In the genomic region with DNA sequence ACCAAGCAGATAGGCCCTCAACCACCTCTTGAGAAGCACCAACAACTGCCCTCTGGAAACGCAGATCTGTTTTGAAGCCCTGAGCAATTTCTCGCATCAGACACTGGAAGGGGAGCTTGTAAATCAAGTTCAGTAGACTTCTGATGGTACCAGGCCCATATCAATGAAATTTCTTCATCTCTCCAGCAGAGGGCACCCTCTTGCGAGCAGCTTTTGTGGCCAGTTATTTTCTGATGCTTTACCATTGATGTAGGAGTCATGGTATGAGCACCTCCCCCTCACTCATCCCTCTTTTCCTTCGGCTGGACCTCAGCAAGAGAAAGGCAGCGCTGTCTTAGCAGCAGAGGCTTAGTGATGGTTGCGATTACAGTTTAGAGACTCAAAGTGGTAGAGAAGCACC, we compare ENCODE assay signal across 9 mouse cellular contexts.
DNase-seq lines count a peak whose midpoint lies in the region; ATAC-seq lines count a peak whose summit lies in the region.
"Had no signal": no experiment of that assay in that cellular context is flagged by ENCODE, and none has a peak within 500 bp of the region (broad histone marks: within the 10 kb centered on the region; RNA-seq: fewer than 3 reads in every experiment).

No protein-coding gene starts in this region.

- H3K4me3 ChIP-seq in limb, embryonic 11.5 days (ENCODE audit: low read depth, low read length): no peak overlapping the region
- H3K4me3 ChIP-seq: megakaryocyte, embryonic 14.5 days had no signal

- no peak overlapping the region for H3K4me2 ChIP-seq in limb, embryonic 11.5 days (ENCODE audit: low read depth, severe bottlenecking)

- H3K9me3 ChIP-seq in limb, embryonic 11.5 days (ENCODE audit: control insufficient read depth, low read length): no peaks in the 10 kb centered on the region
- H3K9me3 ChIP-seq: megakaryocyte, embryonic 14.5 days had no signal

- H3K27me3 ChIP-seq in limb, embryonic 11.5 days (ENCODE audit: control insufficient read depth, insufficient read depth, low read length): no peaks in the 10 kb centered on the region
- H3K27me3 ChIP-seq: megakaryocyte, embryonic 14.5 days had no signal

- no peaks in the 10 kb centered on the region for H3K36me3 ChIP-seq in limb, embryonic 11.5 days (ENCODE audit: control insufficient read depth, insufficient read depth, low read length)

- DNase-seq in cerebellum, adult 11 months: no peak
- DNase-seq in layer of hippocampus, adult 9-10 months (ENCODE audit: low spot score): peak; percentile 10
- DNase-seq in layer of hippocampus, postnatal 25 days (ENCODE audit: extremely low spot score in 1 of 2, low spot score in 1 of 2): no peak
- DNase-seq in ZHBTc4 (ENCODE audit: low read depth, low spot score): peak; percentile 52
- peak; percentile 31 for DNase-seq in limb, embryonic 11.5 days (ENCODE audit: low spot score)
- no peak for DNase-seq in spleen, postnatal 4 days (ENCODE audit: low spot score in 2 of 2)
- no peak for DNase-seq in spleen, adult 18-20 months

- 45% methylated on average over 6 of the region's 6 CpGs for WGBS in limb, embryonic 11.5 days

- no peak overlapping the region for H3K27ac ChIP-seq in limb, embryonic 11.5 days (replicated peaks; ENCODE audit: low read depth, low read length)

- ATAC-seq in cerebellum, adult (ENCODE audit: insufficient number of reproducible peaks, low FRiP score, low TSS enrichment): 0 out of 2 replicates have a peak, but pooled peaks have one; percentile 31
- no peak for ATAC-seq in limb, embryonic 11.5 days (ENCODE audit: insufficient number of reproducible peaks, low FRiP score, low TSS enrichment, low read depth)

- no peaks in the 10 kb centered on the region for H3K4me1 ChIP-seq in limb, embryonic 11.5 days (ENCODE audit: control insufficient read depth, insufficient read depth, low read length)
- H3K4me1 ChIP-seq: megakaryocyte, embryonic 14.5 days had no signal

- no peak overlapping the region for H3K9ac ChIP-seq in limb, embryonic 11.5 days (ENCODE audit: low read length)

Comparison
In these comparisons a context has a peak if more than half of its experiments do, and no peak if none do; other contexts are left out.
1. DNase-seq: peak in layer of hippocampus, adult 9-10 months (single experiment), ZHBTc4 (single experiment) and limb, embryonic 11.5 days (single experiment); none in cerebellum, adult 11 months (single experiment), layer of hippocampus, postnatal 25 days (0 of 2), spleen, postnatal 4 days (0 of 2) and spleen, adult 18-20 months (0 of 2).